Mouse (Mus musculus): ENCODE results near the gene Nabp2. TPM values are rescaled to one million over a fixed set of nuclear protein-coding genes. Genes with fewer than 3 reads are reported as not detected.

Nabp2 gene
- total and polyA plus RNA-seq, 2 experiments from 2014 or later, result 82.0 to 145 TPM

DNA sequence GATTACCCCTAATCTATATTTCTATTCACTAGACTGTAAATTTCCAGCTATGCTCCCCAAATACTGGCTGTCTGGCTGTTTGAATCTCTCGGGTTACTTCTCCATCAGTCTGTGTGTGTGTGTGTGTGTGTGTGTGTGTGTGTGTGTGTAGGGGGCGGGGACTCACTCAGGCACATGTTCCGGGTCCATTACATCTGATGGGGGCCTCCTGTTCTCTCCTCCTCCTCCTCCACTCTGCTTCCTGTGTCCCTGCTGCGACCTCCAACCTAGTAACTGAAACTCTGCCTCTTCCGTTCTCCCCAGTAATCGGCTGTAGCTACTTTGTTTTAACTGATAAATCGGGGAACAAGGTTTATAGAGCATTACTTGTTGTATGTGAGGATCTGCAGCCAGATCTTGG is 13.3 kb upstream of the Nabp2 start:
- 69% methylated on average over 7 of the region's 7 CpGs for WGBS
- TF ChIP-seq CTCF (IDR thresholded peaks at IDR 0.05), result no peak
- no peak overlapping the region for H3K27ac ChIP-seq (ENCODE audit: low read depth, low read length)
- no peak overlapping the region for H3K4me2 ChIP-seq (ENCODE audit: low read depth, low read length, poor library complexity, severe bottlenecking)
- no peak overlapping the region for H3K4me3 ChIP-seq (ENCODE audit: low read depth, low read length)
- DNase-seq (ENCODE audit: low spot score) (no peak), ATAC-seq (ENCODE audit: low FRiP score) (no peak)
- no peaks in the 10 kb centered on the region for H3K4me1 ChIP-seq (ENCODE audit: insufficient read depth, low read length)
- no peak overlapping the region for H3K9ac ChIP-seq (replicated peaks; ENCODE audit: low read length, poor library complexity, severe bottlenecking)
- peaks cover 28% of the 10 kb centered on the region for H3K36me3 ChIP-seq (ENCODE audit: insufficient read depth, low read length)
- no peaks in the 10 kb centered on the region for H3K9me3 ChIP-seq (ENCODE audit: low read length)
- no peaks in the 10 kb centered on the region for H3K27me3 ChIP-seq (ENCODE audit: insufficient read depth, low read length)

DNA sequence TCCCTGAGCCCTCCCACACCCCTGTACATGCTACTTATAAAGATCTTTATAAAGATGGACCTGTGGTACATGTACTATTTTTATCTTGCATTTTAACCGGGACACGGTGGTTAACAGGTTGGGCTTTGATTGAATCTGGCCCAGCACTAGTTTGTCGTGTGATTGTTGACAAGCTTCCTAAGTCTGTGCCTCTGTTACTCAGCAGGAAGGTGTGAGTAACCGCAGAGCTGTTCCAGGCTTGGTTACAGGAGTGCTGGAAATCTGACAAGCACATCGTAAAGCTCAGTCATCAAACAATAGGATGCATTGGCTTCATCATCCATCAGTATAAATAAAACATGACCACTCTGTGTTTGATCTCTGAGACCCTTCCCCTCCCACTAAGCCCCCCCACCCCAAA is 11.1 kb upstream of the Nabp2 start:
- Histone ChIP-seq H3K9ac (replicated peaks; ENCODE audit: low read length, poor library complexity, severe bottlenecking) (no peak overlapping the region), H3K36me3 (ENCODE audit: insufficient read depth, low read length) (peaks cover 20% of the 10 kb centered on the region)

DNA sequence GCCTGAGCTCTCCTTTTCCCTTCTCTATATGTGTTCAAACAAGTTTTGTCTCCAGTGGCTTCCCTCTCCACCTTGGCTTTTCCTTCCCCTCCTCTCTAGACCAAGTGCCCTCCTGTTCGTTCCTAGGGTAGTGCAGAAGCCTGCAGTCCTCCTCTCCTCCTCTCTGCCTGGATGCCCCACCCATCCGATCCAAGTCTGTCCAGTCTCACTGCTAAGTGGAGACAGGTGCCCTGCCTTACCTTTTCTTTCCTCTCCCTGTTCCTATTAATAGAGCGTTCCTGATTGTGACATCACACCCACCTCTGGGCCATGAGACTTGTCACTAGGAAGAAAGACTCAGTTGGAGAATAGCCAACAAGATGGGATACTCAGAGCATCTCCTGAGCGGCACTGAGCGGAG is 3.6 kb upstream of the Nabp2 start:
- H3K9ac ChIP-seq (replicated peaks; ENCODE audit: low read length, poor library complexity, severe bottlenecking), result 0 out of 2 replicates have a peak overlapping the region, but pooled peaks have one; percentile 8
- 88% methylated on average over 5 of the region's 5 CpGs for WGBS
- TF ChIP-seq CTCF (IDR thresholded peaks at IDR 0.05), result no peak

More for the DNA sequence above, 11.1 kb upstream of the Nabp2 start:
- H3K27ac ChIP-seq (ENCODE audit: low read depth, low read length), result no peak overlapping the region
- WGBS, result 80% methylated on average over 5 of the region's 5 CpGs
- H3K4me1 ChIP-seq (ENCODE audit: insufficient read depth, low read length), result no peaks in the 10 kb centered on the region
- DNase-seq (ENCODE audit: low spot score), result no peak
- no peaks in the 10 kb centered on the region for H3K9me3 ChIP-seq (ENCODE audit: low read length)
- H3K4me3 ChIP-seq (ENCODE audit: low read depth, low read length), result no peak overlapping the region
- ATAC-seq (ENCODE audit: low FRiP score), result no peak
- H3K4me2 ChIP-seq (ENCODE audit: low read depth, low read length, poor library complexity, severe bottlenecking), result no peak overlapping the region
- no peak for TF ChIP-seq CTCF (IDR thresholded peaks at IDR 0.05)
- no peaks in the 10 kb centered on the region for H3K27me3 ChIP-seq (ENCODE audit: insufficient read depth, low read length)

DNA sequence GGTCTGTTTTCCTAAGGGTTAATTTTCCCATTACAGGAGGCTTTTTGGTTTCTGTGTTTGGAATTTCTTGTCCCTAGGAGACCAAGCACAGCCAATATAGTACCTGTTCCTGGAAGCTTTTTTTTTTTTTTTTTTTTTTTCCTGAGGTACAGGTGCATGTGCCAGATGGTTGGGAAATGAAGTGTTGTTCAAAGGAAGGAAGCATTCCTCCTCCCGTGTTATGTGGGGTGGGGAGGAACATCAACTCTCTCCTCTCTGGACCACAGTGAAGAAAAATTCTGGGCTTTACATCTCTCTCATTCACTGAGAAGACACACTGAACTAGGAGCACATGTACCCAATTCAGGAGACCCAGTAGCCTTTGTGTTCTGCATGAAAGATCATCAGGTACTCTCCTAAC is 1.8 kb upstream of the Nabp2 start:
- Histone ChIP-seq H3K4me2 (ENCODE audit: low read depth, low read length, poor library complexity, severe bottlenecking) (peak overlapping the region; percentile 95), H3K4me3 (ENCODE audit: low read depth, low read length) (peak overlapping the region; percentile 74; the same call in 1 of the 2 replicates), H3K36me3 (ENCODE audit: insufficient read depth, low read length) (peaks cover 5% of the 10 kb centered on the region), H3K9ac (replicated peaks; ENCODE audit: low read length, poor library complexity, severe bottlenecking) (no peak overlapping the region), H3K27ac (ENCODE audit: low read depth, low read length) (no peak overlapping the region), H3K9me3 (ENCODE audit: low read length) (no peaks in the 10 kb centered on the region), H3K4me1 (ENCODE audit: insufficient read depth, low read length) (peaks cover 19% of the 10 kb centered on the region), H3K27me3 (ENCODE audit: insufficient read depth, low read length) (no peaks in the 10 kb centered on the region)
- TF ChIP-seq CTCF (IDR thresholded peaks at IDR 0.05), result no peak
- DNase-seq (ENCODE audit: low spot score), result no peak
- WGBS, result 76% methylated on average over 1 of the region's 1 CpGs
- no peak for ATAC-seq (ENCODE audit: low FRiP score)

More for the DNA sequence above, 3.6 kb upstream of the Nabp2 start:
- Histone ChIP-seq H3K27ac (ENCODE audit: low read depth, low read length) (no peak overlapping the region), H3K27me3 (ENCODE audit: insufficient read depth, low read length) (no peaks in the 10 kb centered on the region), H3K9me3 (ENCODE audit: low read length) (no peaks in the 10 kb centered on the region), H3K36me3 (ENCODE audit: insufficient read depth, low read length) (peaks cover 9% of the 10 kb centered on the region), H3K4me2 (ENCODE audit: low read depth, low read length, poor library complexity, severe bottlenecking) (no peak overlapping the region), H3K4me1 (ENCODE audit: insufficient read depth, low read length) (peaks cover 12% of the 10 kb centered on the region), H3K4me3 (ENCODE audit: low read depth, low read length) (no peak overlapping the region)
- no peak for ATAC-seq (ENCODE audit: low FRiP score)
- no peak for DNase-seq (ENCODE audit: low spot score)

DNA sequence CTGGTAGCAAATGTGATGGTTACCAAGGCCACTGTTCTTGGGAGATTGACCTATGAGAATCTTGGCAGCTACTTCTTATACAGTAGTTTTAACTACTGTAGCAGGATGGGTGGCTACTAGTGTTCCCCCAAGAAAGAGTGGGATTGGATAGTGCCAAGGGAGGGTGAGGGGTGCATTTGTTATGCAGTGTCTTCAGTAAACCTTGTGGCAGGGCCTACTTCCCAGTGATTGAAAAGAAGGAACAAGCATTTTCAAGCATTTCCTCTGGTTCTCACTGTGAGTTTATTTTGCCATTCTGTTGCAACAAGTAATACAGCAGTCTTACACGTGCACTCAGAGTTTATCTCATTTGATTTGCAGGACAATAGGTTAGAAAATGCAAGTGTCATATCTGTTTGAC is 1.3 kb upstream of the Nabp2 start:
- Histone ChIP-seq H3K27me3 (ENCODE audit: insufficient read depth, low read length) (no peaks in the 10 kb centered on the region), H3K27ac (ENCODE audit: low read depth, low read length) (peak overlapping the region; percentile 94), H3K36me3 (ENCODE audit: insufficient read depth, low read length) (peaks cover 8% of the 10 kb centered on the region), H3K4me2 (ENCODE audit: low read depth, low read length, poor library complexity, severe bottlenecking) (peak overlapping the region; percentile 95), H3K9me3 (ENCODE audit: low read length) (no peaks in the 10 kb centered on the region), H3K4me1 (ENCODE audit: insufficient read depth, low read length) (peaks cover 20% of the 10 kb centered on the region), H3K9ac (replicated peaks; ENCODE audit: low read length, poor library complexity, severe bottlenecking) (peak overlapping the region; percentile 86), H3K4me3 (ENCODE audit: low read depth, low read length) (peak overlapping the region; percentile 74)
- no peak for DNase-seq (ENCODE audit: low spot score)
- ATAC-seq (ENCODE audit: low FRiP score), result no peak
- WGBS, result 38% methylated on average over 1 of the region's 1 CpGs
- no peak for TF ChIP-seq CTCF (IDR thresholded peaks at IDR 0.05)

DNA sequence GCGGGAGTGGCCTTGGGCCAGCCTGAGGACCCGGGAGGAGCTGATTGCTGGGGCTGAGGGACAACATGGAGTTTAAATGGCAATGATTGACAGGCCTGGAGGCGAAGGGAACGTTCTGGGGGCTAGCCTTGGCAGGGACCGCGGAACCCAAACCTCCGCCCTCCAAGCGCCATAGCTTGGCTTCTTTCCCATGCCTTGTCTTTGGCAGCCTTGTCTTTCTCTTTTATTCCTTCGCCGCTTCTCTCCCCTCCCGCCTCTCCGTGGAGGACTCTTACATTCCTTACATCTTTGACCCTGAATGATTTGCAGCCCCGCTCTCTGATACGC is 726 bp upstream of the Nabp2 start:
- Histone ChIP-seq H3K4me3 (ENCODE audit: low read depth, low read length) (peak overlapping the region; percentile 74), H3K4me1 (ENCODE audit: insufficient read depth, low read length) (peaks cover 20% of the 10 kb centered on the region), H3K27ac (ENCODE audit: low read depth, low read length) (peak overlapping the region; percentile 94), H3K27me3 (ENCODE audit: insufficient read depth, low read length) (no peaks in the 10 kb centered on the region), H3K4me2 (ENCODE audit: low read depth, low read length, poor library complexity, severe bottlenecking) (peak overlapping the region; percentile 95), H3K9ac (replicated peaks; ENCODE audit: low read length, poor library complexity, severe bottlenecking) (peak overlapping the region; percentile 86), H3K36me3 (ENCODE audit: insufficient read depth, low read length) (peaks cover 8% of the 10 kb centered on the region), H3K9me3 (ENCODE audit: low read length) (no peaks in the 10 kb centered on the region)
- ATAC-seq (ENCODE audit: low FRiP score) (no peak; the same call in 1 of the 2 replicates), DNase-seq (ENCODE audit: low spot score) (peak; percentile 66)
- no peak for TF ChIP-seq CTCF (IDR thresholded peaks at IDR 0.05)
- WGBS, result 0% methylated on average over 14 of the region's 14 CpGs
